Mouse (Mus musculus) c-Kit-positive CD71-positive TER-119-positive erythroid progenitor cells, embryonic 14.5 days (primary cell): ENCODE data around the gene Hist1h1t.

Experiments used
- DNase-seq: peaks from one replicate; pipeline ENCODE4 v3.0.0-alpha.2; 2013; ENCODE audit warnings: low spot score

Hist1h1t gene

DNA sequence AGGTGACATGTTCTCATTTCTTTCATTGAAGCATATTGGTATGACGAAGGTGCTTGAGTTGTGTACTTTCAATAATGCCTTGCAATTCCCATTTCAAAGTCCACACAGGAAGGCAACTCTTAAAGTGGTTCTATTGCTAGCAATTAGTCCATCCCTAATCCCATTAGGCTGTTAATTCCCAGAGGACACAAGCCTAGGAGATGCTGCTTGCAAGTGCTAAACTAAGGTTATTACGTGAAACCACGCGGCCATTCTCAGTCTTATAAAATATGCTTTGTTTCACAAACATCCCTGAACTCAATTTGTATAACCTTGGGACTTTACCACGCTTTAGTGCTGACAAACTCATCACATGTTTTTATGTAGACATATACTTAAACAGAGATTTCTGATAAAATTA lies 41.5 kb downstream of the Hist1h1t start:
- no peak for DNase-seq

DNA sequence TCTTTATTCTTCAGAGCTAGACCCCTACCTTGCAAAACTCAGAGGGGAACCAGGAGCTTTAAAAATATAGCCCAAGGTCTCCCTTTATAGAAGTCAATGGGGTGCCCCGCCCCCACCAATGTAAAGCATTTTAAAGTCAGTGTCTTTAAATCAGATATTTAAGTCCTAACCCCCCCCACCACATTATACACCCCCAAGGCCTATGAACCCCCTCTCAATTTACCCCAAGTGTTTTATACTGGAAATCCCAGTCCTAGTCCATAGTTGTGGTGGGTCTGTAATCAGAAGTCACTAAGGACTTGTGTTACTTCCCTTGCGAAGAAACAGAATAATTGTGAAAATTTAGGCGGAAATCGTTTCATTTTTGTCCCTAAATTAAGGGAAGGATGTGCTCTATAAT lies 42.4 kb downstream of the Hist1h1t start:
- peak; percentile 54 for DNase-seq

DNA sequence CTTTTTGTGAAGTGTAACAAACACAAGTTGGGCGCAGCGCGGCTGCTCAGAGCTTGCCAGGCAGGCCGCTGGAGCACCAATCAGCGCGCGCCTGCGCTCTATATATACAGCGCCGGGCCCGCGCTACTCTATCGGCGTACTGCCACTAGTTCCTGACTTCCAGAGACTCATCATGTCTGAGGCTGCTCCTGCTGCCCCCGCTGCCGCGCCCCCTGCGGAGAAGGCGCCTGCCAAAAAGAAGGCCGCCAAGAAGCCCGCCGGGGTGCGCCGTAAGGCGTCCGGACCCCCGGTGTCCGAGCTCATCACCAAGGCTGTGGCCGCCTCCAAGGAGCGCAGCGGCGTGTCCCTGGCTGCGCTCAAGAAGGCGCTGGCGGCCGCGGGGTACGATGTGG lies 43.1 kb downstream of the Hist1h1t start, which contains the start of gene Hist1h1c:
TSS of gene Hist1h1c (plus strand) at position 132 of the 392 bp plus-strand sequence.
- DNase-seq, result peak; percentile 95

DNA sequence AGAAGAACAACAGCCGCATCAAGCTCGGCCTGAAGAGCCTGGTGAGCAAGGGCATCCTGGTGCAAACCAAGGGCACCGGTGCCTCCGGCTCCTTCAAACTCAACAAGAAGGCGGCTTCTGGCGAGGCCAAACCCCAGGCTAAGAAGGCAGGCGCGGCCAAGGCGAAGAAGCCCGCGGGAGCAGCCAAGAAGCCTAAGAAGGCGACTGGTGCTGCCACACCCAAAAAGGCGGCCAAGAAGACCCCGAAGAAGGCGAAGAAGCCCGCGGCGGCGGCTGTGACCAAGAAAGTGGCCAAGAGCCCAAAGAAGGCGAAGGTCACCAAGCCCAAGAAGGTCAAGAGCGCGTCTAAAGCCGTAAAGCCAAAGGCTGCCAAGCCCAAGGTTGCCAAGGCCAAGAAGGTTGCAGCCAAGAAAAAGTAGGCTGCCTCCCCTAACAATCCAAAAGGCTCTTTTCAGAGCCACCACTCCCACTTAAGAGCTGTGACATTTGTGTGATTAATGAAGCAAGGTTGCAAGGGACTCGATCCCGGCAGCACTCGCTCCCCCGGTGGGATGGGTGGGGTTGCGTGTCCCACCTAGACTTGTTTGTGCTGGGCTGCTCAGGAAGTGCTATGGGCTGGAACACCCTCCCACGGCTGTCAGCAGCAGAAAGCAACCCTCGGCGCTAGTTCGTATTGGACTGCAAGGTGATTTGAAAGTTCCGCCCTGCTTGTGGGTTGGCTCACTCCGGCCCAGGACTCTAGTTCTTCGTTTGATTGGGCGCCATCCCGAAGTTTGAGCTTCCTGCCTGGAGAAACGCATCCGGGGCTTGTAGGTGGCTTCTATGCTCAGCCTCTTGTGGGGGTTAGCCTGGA lies 43.7 kb downstream of the Hist1h1t start:
- DNase-seq, result peak; percentile 93

DNA sequence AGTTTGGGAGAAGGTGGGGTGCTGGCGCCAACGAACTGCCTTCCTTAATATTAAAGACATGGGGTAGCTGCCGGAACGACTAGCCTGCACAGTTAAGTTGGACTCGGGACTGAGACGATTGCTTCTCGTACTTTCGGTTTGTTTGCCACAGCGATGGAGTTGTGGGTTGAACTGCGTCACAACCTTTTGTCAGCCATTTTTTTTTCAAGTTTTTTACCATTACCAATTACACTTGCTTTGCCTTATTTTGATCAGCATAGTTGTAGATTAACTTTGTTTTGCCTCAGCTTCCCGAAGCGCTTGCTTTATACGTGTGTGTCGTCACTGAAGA lies 44.3 kb downstream of the Hist1h1t start:
- no peak for DNase-seq

DNA sequence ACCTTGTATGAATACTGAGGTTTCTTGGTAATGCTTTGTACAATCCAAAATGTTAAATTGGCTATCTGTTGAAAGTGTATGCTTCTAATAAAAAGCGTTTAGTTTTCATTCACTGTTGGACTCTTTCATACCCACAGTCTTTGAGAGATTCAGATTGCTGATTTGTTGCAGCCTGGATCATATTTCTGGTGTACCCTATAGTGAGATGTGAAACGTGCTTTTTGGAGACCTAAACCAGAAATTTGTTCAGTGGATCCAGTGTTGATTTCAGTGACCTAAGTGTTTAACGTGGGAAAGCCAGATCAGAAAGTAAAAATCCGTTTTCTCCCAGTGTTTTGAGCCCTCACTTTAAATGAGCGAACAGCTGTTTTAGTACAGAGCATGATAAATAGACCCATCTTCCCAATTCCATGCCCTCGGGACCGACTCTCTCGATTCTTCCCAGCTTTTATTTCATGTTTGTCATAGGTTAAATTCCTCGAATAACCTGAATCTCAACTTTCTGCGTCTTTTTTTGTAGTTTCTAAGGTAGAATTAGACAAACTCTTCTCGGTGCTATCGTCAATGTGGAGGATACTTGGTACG lies 44.7 kb downstream of the Hist1h1t start:
- DNase-seq, result no peak

DNA sequence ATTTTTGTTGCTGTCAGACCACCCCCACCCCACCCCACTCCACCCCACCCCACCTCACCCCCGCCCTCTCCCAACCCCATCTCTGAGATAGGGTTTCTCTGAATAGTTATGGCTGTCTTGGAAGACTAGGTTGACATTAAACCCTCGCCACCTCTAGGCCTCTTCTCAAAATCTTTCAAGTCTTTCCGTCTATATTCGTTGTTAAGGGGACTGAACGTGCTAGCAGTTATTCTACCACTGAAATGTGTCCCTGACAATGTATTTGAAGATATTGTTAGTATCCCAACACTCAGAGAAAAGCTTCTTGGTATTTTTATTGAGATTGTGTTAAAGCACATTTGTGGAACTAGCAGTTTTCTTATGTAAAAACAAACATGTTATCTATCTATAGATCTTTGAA lies 45.3 kb downstream of the Hist1h1t start:
- peak; percentile 47 for DNase-seq

- peak; percentile 14 for DNase-seq
Measured at GRCm38 (mm10) chr13:23742007-23742406, 46.4 kb downstream of the Hist1h1t start.

- no peak for DNase-seq
Measured at GRCm38 (mm10) chr13:23743215-23743614, 47.6 kb downstream of the Hist1h1t start.

DNA sequence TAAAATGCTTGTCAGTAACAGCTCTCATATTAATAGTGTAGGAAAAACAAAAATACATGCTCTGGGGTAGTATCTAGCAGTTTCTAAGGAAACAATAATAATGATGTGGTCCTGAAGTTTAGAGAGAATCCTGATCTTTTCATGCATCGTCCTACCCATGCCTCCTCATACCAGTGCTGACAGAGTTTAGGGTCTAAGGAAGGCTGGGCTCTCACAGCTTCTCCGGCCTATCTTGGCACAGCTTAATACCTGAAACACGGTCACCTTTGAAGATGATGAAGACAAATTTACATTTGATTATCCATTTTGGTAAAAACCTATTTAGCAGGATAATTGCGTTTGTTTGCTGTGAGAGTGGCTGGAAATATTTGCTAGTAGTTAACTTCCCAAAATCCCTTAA lies 48.3 kb downstream of the Hist1h1t start:
- DNase-seq, result no peak

DNA sequence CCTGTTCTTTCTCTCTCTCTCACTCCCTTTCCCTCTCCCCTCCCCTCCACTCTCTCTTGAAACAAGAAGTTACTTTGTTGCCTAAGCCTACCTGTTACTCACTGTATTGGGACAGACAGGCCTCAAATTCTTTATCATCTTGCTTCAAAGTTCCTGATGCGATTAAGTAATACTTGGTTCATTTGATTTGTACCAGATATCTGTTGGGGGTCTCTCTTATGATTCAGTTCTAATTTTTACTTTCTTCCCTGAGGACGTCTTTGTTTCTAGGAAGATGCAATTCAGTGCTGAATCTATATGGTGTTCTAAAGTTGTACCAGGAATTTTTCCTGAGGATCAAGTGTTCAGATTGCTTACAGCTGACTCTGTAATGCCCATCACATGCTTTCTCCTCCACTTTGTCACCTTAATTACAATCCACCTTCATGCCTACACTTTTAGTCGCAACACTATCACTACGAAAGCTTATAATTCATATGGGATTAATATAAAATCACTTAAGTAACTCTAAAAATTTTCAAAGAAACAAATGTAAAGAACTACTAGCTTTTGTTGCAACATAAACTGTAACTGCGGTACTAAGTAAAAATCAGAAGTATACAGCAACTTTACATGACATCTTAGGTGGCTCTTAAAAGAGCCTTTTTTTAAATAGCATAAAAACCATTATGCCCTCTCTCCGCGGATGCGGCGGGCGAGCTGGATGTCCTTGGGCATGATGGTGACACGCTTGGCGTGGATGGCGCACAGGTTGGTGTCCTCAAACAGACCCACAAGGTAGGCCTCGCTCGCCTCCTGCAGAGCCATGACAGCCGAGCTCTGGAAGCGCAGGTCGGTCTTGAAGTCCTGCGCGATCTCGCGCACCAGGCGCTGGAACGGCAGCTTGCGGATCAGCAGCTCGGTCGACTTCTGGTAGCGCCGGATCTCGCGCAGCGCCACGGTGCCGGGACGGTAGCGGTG lies 49.1 kb downstream of the Hist1h1t start:
- DNase-seq, result peak; percentile 72

DNA sequence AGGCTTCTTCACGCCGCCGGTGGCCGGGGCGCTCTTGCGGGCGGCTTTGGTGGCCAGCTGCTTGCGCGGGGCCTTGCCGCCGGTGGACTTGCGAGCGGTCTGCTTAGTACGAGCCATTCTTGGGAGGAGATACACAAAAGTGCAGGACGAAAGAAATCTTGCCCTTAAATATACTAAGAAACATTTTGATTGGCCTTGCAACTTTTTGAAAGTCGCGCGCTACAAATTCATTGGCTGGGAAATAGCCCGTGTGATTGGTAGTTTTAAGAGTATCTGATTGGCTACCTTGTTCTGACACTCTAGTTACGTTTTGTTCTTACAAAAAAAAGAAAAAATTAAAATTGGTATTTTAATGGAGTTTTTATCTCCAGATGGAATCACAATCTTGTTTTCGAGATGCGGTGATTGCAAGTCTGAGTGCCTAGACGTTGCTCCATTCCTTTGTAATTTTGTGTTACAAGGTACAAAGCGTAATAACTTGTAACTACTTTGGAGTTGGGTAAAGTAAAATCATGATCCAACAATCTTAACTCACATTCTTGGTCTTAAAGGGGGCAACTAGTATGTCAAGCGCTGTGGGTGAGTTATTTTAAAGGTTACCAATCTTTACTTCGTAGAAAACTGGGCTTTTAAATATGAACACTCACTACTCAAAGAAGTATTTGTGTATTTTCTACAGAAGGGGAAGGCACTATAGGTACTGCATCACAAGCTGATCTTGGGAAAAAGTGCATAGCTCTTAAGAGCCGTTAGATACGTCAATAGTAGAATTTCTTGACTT lies 50.0 kb downstream of the Hist1h1t start, which contains the start of gene Hist1h3c:
TSS of gene Hist1h3c (minus strand) at position 222 of the 781 bp plus-strand sequence.
- DNase-seq, result peak; percentile 96
